In the genomic region with DNA sequence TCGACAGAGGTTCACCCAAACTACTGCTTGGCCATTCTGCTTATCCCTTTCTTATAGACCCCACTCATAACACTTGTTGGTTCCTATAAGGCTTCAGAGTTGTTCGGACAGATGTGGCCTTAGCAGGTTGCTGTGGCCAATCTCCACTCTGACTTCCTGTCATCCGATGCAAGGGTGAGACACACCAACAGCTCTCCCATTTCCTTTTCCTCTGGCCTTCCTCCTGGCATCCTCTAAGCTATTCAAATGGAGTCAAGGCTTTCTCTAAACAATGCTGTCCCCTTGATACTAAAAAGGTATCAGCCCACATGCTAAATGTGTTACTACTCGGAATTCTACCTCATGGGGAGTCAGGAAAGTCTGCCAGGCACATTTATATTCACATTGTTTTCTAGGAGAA, we compare ENCODE assay signal across 24 mouse cellular contexts. TPM values are rescaled to one million over a fixed set of nuclear protein-coding genes. Genes with fewer than 3 reads are reported as not detected.
A peak's percentile ranks its signal among the peaks of the same experiment; 100 is the strongest.
DNase-seq lines count a peak whose midpoint lies in the region; ATAC-seq and TF ChIP-seq lines count a peak whose summit lies in the region.
"Had no signal": no experiment of that assay in that cellular context is flagged by ENCODE, and none has a peak within 500 bp of the region (broad histone marks: within the 10 kb centered on the region; RNA-seq: fewer than 3 reads in every experiment).

No protein-coding gene starts in this region.

- no peaks in the 10 kb centered on the region for H3K27me3 ChIP-seq in heart, embryonic 16.5 days (ENCODE audit: control insufficient read depth, insufficient read depth, low read length)
- no peaks in the 10 kb centered on the region for H3K27me3 ChIP-seq in heart, embryonic 10.5 days (ENCODE audit: insufficient read depth, poor library complexity, severe bottlenecking)
- H3K27me3 ChIP-seq: embryonic facial prominence, embryonic 13.5 days; forebrain, embryonic 12.5 days had no signal

- H3K9ac ChIP-seq in heart, embryonic 16.5 days (ENCODE audit: low read length) = no peak overlapping the region
- H3K9ac ChIP-seq: embryonic facial prominence, embryonic 13.5 days; forebrain, embryonic 12.5 days; liver, embryonic 14.5 days had no signal

- DNase-seq in gastrocnemius, adult 2 months = no peak
- no peak for DNase-seq in gastrocnemius, postnatal 14 days
- no peak for DNase-seq in heart, embryonic 10.5 days (ENCODE audit: low spot score)
- DNase-seq in kidney, postnatal 36 days = peak; percentile 19 to 40
- no peak for DNase-seq in kidney, adult 11 months
- peak; percentile 13 for DNase-seq in lung, postnatal 14 days
- no peak for DNase-seq in thymus, postnatal 25 days
- DNase-seq: adrenal gland, postnatal 10 days; cerebellum, adult 8-10 months; cerebellum, postnatal 36 days; embryo, embryonic 11 days; layer of hippocampus, adult 9-11 months had no signal

- no peaks in the 10 kb centered on the region for H3K9me3 ChIP-seq in heart, embryonic 16.5 days (replicated peaks; ENCODE audit: control insufficient read depth, low read length)
- no peaks in the 10 kb centered on the region for H3K9me3 ChIP-seq in heart, embryonic 10.5 days
- H3K9me3 ChIP-seq: embryonic facial prominence, embryonic 13.5 days; forebrain, embryonic 12.5 days had no signal

- H3K4me1 ChIP-seq in heart, embryonic 16.5 days (ENCODE audit: control insufficient read depth, insufficient read depth, low read length) = peaks cover 12% of the 10 kb centered on the region
- H3K4me1 ChIP-seq in heart, embryonic 10.5 days = 0 out of 2 replicates have a peak, but pooled peaks cover 2% of the 10 kb centered on the region
- H3K4me1 ChIP-seq: forebrain, embryonic 12.5 days had no signal

- ATAC-seq in heart, embryonic 16.5 days (replicated peaks; ENCODE audit: extremely low read depth, insufficient read depth, low FRiP score) = no peak
- ATAC-seq: activated CD4-positive, CD25-positive, alpha-beta regulatory T cell, adult 4 months; hindbrain, embryonic 16.5 days; intestine, embryonic 16.5 days had no signal

- peaks cover 44% of the 10 kb centered on the region for H3K36me3 ChIP-seq in heart, embryonic 16.5 days (ENCODE audit: control insufficient read depth, insufficient read depth)
- H3K36me3 ChIP-seq in heart, embryonic 10.5 days = peaks cover 78% of the 10 kb centered on the region

- WGBS in heart, embryonic 16.5 days = 57% methylated on average over 4 of the region's 4 CpGs
- WGBS in heart, embryonic 10.5 days = 61% methylated on average over 4 of the region's 4 CpGs

- intact Hi-C loops in gastrocnemius, adult 2 months (cut with DNase I) = no loop called here
- intact Hi-C loops in gastrocnemius, postnatal 14 days (cut with DNase I; ENCODE audit: low total_unique reads) = no loop called here

- no peak overlapping the region for H3K4me3 ChIP-seq in gastrocnemius, adult 2 months
- H3K4me3 ChIP-seq in heart, embryonic 16.5 days (ENCODE audit: low read length) = no peak overlapping the region
- H3K4me3 ChIP-seq in heart, embryonic 10.5 days = no peak overlapping the region
- H3K4me3 ChIP-seq: embryonic facial prominence, embryonic 13.5 days; erythroblast, embryonic 14.5 days; forebrain, embryonic 12.5 days had no signal

- no peak for TF ChIP-seq CTCF in gastrocnemius, adult 2 months (IDR thresholded peaks at IDR 0.05)

- H3K27ac ChIP-seq in gastrocnemius, adult 2 months = peak overlapping the region; percentile 63
- peak overlapping the region; percentile 39; the same call in 1 of the 2 replicates for H3K27ac ChIP-seq in heart, embryonic 16.5 days (ENCODE audit: low read length)
- H3K27ac ChIP-seq in heart, embryonic 10.5 days = no peak overlapping the region
- H3K27ac ChIP-seq: embryonic facial prominence, embryonic 13.5 days; forebrain, embryonic 12.5 days; liver, embryonic 14.5 days had no signal

- no peak overlapping the region for H3K4me2 ChIP-seq in heart, embryonic 16.5 days (ENCODE audit: low read depth, low read length)
- H3K4me2 ChIP-seq: embryonic facial prominence, embryonic 13.5 days; forebrain, embryonic 12.5 days; midbrain, embryonic 11.5 days had no signal

RNA-seq across cellular contexts. Expression of gene Mrrf, which starts 8.2 kb away (rescaled TPM):
- 10 to 100 TPM; 15.8 to 16.7 TPM for total RNA-seq in gastrocnemius, adult 2 months (2021)
- total RNA-seq in gastrocnemius, postnatal 14 days (2021) = 10 to 100 TPM; 14.8 to 18.7 TPM
- 38.6 and 41.7 TPM in 2 replicates for polyA plus RNA-seq in heart, embryonic 16.5 days (2015; fragmentation: Nextera tagmentation; extraction: Ambion mirVana)
- polyA plus RNA-seq in heart, embryonic 10.5 days (2016; fragmentation: Nextera tagmentation; extraction: Ambion mirVana) = 29.9 and 35.0 TPM in 2 replicates

RNA-seq across cellular contexts. Expression of gene Rbm18, which starts 8.6 kb away (rescaled TPM):
- 10 to 100 TPM; 31.9 to 33.5 TPM for total RNA-seq in gastrocnemius, adult 2 months (2021)
- total RNA-seq in gastrocnemius, postnatal 14 days (2021) = 10 to 100 TPM; 29.6 to 30.9 TPM
- 66.1 and 69.5 TPM in 2 replicates for polyA plus RNA-seq in heart, embryonic 16.5 days (2015; fragmentation: Nextera tagmentation; extraction: Ambion mirVana)
- polyA plus RNA-seq in heart, embryonic 10.5 days (2016; fragmentation: Nextera tagmentation; extraction: Ambion mirVana) = 60.0 and 60.7 TPM in 2 replicates

RNA-seq across cellular contexts. Expression of gene Lhx6, which starts 22.8 kb away (rescaled TPM):
- total RNA-seq in gastrocnemius, adult 2 months (2021) = 1 to 10 TPM; 1.6 to 2.6 TPM
- total RNA-seq in gastrocnemius, postnatal 14 days (2021) = 1 to 10 TPM; 3.6 to 4.5 TPM
- 1.3 and 1.8 TPM in 2 replicates for polyA plus RNA-seq in heart, embryonic 16.5 days (2015; fragmentation: Nextera tagmentation; extraction: Ambion mirVana)
- polyA plus RNA-seq in heart, embryonic 10.5 days (2016; fragmentation: Nextera tagmentation; extraction: Ambion mirVana) = 0.43 and 1.5 TPM in 2 replicates
- total RNA-seq: hematopoietic stem cell, adult 5-6 weeks; megakaryocyte progenitor cell, adult 5-6 weeks had no signal
- polyA plus RNA-seq: activated CD4-positive, CD25-positive, alpha-beta regulatory T cell, adult 4 months; erythroblast, embryonic 14.5 days; neural tube, embryonic 14.5 days had no signal

Comparison
In these comparisons a context has a peak if more than half of its experiments do, and no peak if none do; other contexts are left out.
1. DNase-seq: peak in kidney, postnatal 36 days (2 of 2) and lung, postnatal 14 days (single experiment); none in gastrocnemius, adult 2 months (single experiment), gastrocnemius, postnatal 14 days (single experiment), heart, embryonic 10.5 days (single experiment), kidney, adult 11 months (single experiment) and thymus, postnatal 25 days (single experiment).